Mouse (Mus musculus): ENCODE measurements around the gene Efcab10. TPM values are rescaled to one million over a fixed set of nuclear protein-coding genes. Genes with fewer than 3 reads are reported as not detected.

Gene Efcab10
- polyA plus RNA-seq, 1 experiment = not detected

DNA sequence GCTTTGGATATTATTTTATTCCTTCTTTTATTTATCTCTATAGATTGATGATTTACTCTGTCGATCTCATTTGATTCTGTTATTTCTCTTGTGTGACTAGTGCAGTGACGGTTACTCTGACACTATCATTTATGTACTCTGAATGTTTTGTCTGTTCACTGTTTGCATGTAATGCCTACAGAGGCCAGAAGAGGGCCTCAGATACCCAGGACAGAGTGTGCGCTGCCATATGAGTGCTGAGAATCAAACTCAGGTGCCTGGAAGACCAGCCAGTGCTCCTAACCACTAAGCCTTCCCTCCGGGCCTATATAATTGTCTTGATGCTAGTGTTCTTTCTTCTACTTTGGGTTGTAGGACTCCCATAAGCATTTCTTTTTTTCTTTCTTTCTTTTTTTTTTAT is 40.1 kb downstream of the Efcab10 start:
- H3K4me3 ChIP-seq (ENCODE audit: insufficient read depth, poor library complexity, severe bottlenecking) = no peak overlapping the region
- H3K36me3 ChIP-seq (ENCODE audit: control insufficient read depth, insufficient read depth) = peaks cover 52% of the 10 kb centered on the region
- TF ChIP-seq MYOG (IDR thresholded peaks at IDR 0.05; ENCODE audit: control insufficient read depth, extremely low read depth, insufficient read length) = no peak
- TF ChIP-seq MYOD1 (IDR thresholded peaks at IDR 0.05; ENCODE audit: control insufficient read depth, insufficient read length, low read depth) = no peak
- no peak for TF ChIP-seq CEBPB (IDR thresholded peaks at IDR 0.05; ENCODE audit: low read depth)
- TF ChIP-seq USF1 (IDR thresholded peaks at IDR 0.05; ENCODE audit: low read depth) = no peak
- no peak for TF ChIP-seq CTCF (IDR thresholded peaks at IDR 0.05; ENCODE audit: control insufficient read depth, insufficient read depth, insufficient read length)
- no peak for TF ChIP-seq MAX (IDR thresholded peaks at IDR 0.05)
- TF ChIP-seq FOSL1 (IDR thresholded peaks at IDR 0.05; ENCODE audit: insufficient read depth, low read length, poor library complexity, severe bottlenecking) = no peak
- H3K79me2 ChIP-seq (ENCODE audit: control insufficient read depth, insufficient read depth) = peaks cover 67% of the 10 kb centered on the region
- no peaks in the 10 kb centered on the region for H3K27me3 ChIP-seq (ENCODE audit: control insufficient read depth, insufficient read depth, insufficient read length)
- peaks cover 61% of the 10 kb centered on the region for H3K79me3 ChIP-seq (ENCODE audit: low read depth)
- no peak overlapping the region for H3ac ChIP-seq (ENCODE audit: control insufficient read depth, insufficient read length, low read depth)

Other genes with a start within 250 kb of the Efcab10 start
- 14.6 TPM for gene Atxn7l1, start 247.2 kb upstream of the Efcab10 start, polyA plus RNA-seq (2012; fragmentation: generic; extraction: Trizol)
- gene Twistnb, start 34.8 kb downstream of the Efcab10 start, polyA plus RNA-seq (2012; fragmentation: generic; extraction: Trizol) = 6.1 TPM